Mouse (Mus musculus) embryonic facial prominence, embryonic 14.5 days (tissue): ENCODE measurements around the gene Trir. TPM values are rescaled to one million over a fixed set of nuclear protein-coding genes. Genes with fewer than 3 reads are reported as not detected.

ENCODE experiments used
- ATAC-seq: fragments of 200-750 bp; cut with Nextera tagmentation; 2 replicates; pipeline ENCODE4 v1.8.0; 2017; ENCODE audit warnings: low read depth, moderate number of reproducible peaks, moderate TSS enrichment
- DNase-seq: peaks from one replicate; pipeline ENCODE4 v3.0.0-alpha.2; 2015; ENCODE audit warnings: low spot score
- H3K27ac ChIP-seq: fragments of 300-500 bp; sonication (generic); replicated peaks from 2 replicates; pipeline ENCODE4 v1.5.1; 2014; ENCODE audit warnings: low read depth, mild to moderate bottlenecking, low read length, moderate library complexity
- H3K27me3 ChIP-seq: fragments of 300-500 bp; sonication (generic); replicated peaks from 2 replicates; pipeline ENCODE4 v1.6.1; 2014; ENCODE audit warnings: low read length; ENCODE audit not compliant: control insufficient read depth, insufficient read depth
- H3K36me3 ChIP-seq: fragments of 300-500 bp; sonication (generic); 2 replicates; pipeline ENCODE4 v1.6.1; 2014; ENCODE audit warnings: low read length, mixed read lengths; ENCODE audit not compliant: control insufficient read depth, insufficient read depth
- H3K4me1 ChIP-seq: fragments of 300-500 bp; sonication (generic); 2 replicates; pipeline ENCODE4 v1.6.1; 2014; ENCODE audit warnings: antibody characterized with exemption, low read length; ENCODE audit not compliant: control insufficient read depth, insufficient read depth
- H3K4me2 ChIP-seq: fragments of 300-500 bp; sonication (generic); 2 replicates; pipeline ENCODE4 v1.6.1; 2014; ENCODE audit warnings: low read depth, mild to moderate bottlenecking, low read length, moderate library complexity, mixed read lengths
- H3K4me3 ChIP-seq: fragments of 300-500 bp; sonication (generic); 2 replicates; pipeline ENCODE4 v1.5.1; 2014; ENCODE audit warnings: low read depth, mild to moderate bottlenecking, low read length
- H3K9ac ChIP-seq: fragments of 300-500 bp; sonication (generic); 2 replicates; pipeline ENCODE4 v1.6.1; 2014; ENCODE audit warnings: low read depth, mild to moderate bottlenecking, low read length, moderate library complexity, mixed read lengths
- H3K9me3 ChIP-seq: fragments of 300-500 bp; sonication (generic); 2 replicates; pipeline ENCODE4 v1.6.1; 2016; ENCODE audit warnings: low read length; ENCODE audit not compliant: control insufficient read depth
- WGBS: fragments of 180-500 bp; shearing (Covaris S2); extraction: QIAGEN DNeasy Blood & Tissue Kit; methylation state at CpG from one replicate; pipeline ENCODE4 v1.1.7; 2014; 5-methylcytosine and 5-hydroxymethylcytosine counted together
- polyA plus RNA-seq: library from polyadenylated mRNA; unstranded; fragments of >200 nt; fragmentation: Nextera tagmentation; extraction: Ambion mirVana; gene quantifications from 2 replicates; pipeline ENCODE4 v1.2.1, GENCODE M21; 2014

Trir gene
- polyA plus RNA-seq, 1 experiment from 2014 or later, result 127 TPM

DNA sequence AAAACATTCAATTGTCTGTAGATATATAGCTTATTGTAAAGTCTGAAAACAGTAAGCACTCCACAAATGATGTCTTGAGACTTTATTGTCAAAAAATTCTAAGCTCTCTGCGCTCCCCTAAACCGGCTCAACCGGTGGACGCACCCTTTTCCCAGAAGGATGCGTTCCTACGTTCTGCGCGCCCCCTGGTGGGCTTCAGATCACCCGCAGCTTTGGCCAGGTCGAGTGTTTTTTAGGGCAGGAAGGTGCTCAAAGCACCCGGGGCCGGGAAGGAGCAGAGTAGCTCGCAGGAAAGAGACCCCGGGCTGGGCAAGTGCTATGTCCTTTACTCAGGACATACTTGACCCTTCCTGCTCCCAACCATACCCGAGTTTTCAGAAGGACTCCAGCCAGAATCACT is 36.8 kb upstream of the Trir start:
- peak; percentile 95 for DNase-seq
- WGBS, result under 1% methylated on average over 15 of the region's 15 CpGs
- H3K9ac ChIP-seq, result peak overlapping the region; percentile 72
- no peaks in the 10 kb centered on the region for H3K9me3 ChIP-seq
- peak overlapping the region; percentile 97 for H3K4me2 ChIP-seq
- H3K27ac ChIP-seq, result peak overlapping the region; percentile 79
- peak overlapping the region; percentile 73 for H3K4me3 ChIP-seq
- H3K4me1 ChIP-seq, result peaks cover 16% of the 10 kb centered on the region
- H3K27me3 ChIP-seq, result no peaks in the 10 kb centered on the region
- peaks cover 2% of the 10 kb centered on the region; the same call in 1 of the 2 replicates for H3K36me3 ChIP-seq
- peak; percentile 76 for ATAC-seq

GRCm38 (mm10) chr8:84990349-84990748 is 36.3 kb upstream of the Trir start, which contains the start of gene Hook2:
Gene Hook2 (plus strand): TSS chr8:84990603.
- H3K9me3 ChIP-seq, result no peaks in the 10 kb centered on the region
- H3K36me3 ChIP-seq, result peaks cover 7% of the 10 kb centered on the region; the same call in 1 of the 2 replicates
- WGBS, result 1% methylated on average over 14 of the region's 28 CpGs
- H3K27me3 ChIP-seq, result no peaks in the 10 kb centered on the region; the same call in 1 of the 2 replicates
- ATAC-seq (peak; percentile 94), DNase-seq (peak; percentile 99)
- H3K9ac ChIP-seq, result peak within 1 kb of the TSS; percentile 75
- H3K27ac ChIP-seq, result peak within 1 kb of the TSS; percentile 79
- peak within 1 kb of the TSS; percentile 73 for H3K4me3 ChIP-seq
- H3K4me1 ChIP-seq, result peaks cover 11% of the 10 kb centered on the region
- H3K4me2 ChIP-seq, result peak within 1 kb of the TSS; percentile 97

- H3K9me3 ChIP-seq, result no peaks in the 10 kb centered on the region
- WGBS, result 2% methylated on average over 15 of the region's 15 CpGs
- H3K27ac ChIP-seq, result peak overlapping the region; percentile 79
- peak overlapping the region; percentile 97 for H3K4me2 ChIP-seq
- peak; percentile 47 for ATAC-seq
- peaks cover 7% of the 10 kb centered on the region; the same call in 1 of the 2 replicates for H3K36me3 ChIP-seq
- H3K4me3 ChIP-seq, result peak overlapping the region; percentile 73
- DNase-seq, result peak; percentile 92
- H3K27me3 ChIP-seq, result no peaks in the 10 kb centered on the region; the same call in 1 of the 2 replicates
- peak overlapping the region; percentile 75 for H3K9ac ChIP-seq
- H3K4me1 ChIP-seq, result peaks cover 7% of the 10 kb centered on the region; the same call in 1 of the 2 replicates
Measured at GRCm38 (mm10) chr8:84990836-84991235, 35.8 kb upstream of the Trir start.

- H3K27me3 ChIP-seq, result no peaks in the 10 kb centered on the region; the same call in 1 of the 2 replicates
- no peaks in the 10 kb centered on the region for H3K9me3 ChIP-seq
- no peak for DNase-seq
- 95% methylated on average over 9 of the region's 9 CpGs for WGBS
- no peak overlapping the region for H3K4me2 ChIP-seq
- H3K27ac ChIP-seq, result no peak overlapping the region
- peaks cover 15% of the 10 kb centered on the region; the same call in 1 of the 2 replicates for H3K36me3 ChIP-seq
- no peak overlapping the region for H3K4me3 ChIP-seq
- peaks cover 10% of the 10 kb centered on the region; the same call in 1 of the 2 replicates for H3K4me1 ChIP-seq
- no peak for ATAC-seq
- H3K9ac ChIP-seq, result no peak overlapping the region
Measured at GRCm38 (mm10) chr8:84994375-84994774, 32.2 kb upstream of the Trir start.

DNA sequence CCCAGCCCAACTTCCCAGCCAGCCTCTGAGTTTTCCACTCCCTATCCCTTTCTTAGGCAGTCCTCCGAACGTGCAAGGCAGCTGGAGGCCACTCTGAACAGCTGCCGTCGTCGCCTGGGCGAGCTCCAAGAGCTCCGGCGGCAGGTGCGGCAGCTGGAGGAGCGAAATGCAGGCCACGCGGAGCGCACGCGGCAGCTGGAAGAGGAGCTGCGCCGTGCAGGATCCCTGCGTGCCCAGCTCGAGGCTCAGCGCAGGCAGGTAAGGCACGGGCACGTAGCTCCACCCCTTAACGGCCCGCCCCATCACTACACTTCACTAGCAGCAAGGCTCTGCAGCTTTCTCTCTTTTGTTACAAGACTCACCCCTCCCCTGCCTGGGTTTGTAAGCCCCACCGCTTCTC is 30.9 kb upstream of the Trir start:
- ATAC-seq, result peak; percentile 16; the same call in 1 of the 2 replicates
- H3K4me3 ChIP-seq, result no peak overlapping the region
- H3K27me3 ChIP-seq, result no peaks in the 10 kb centered on the region; the same call in 1 of the 2 replicates
- H3K36me3 ChIP-seq, result peaks cover 15% of the 10 kb centered on the region; the same call in 1 of the 2 replicates
- peak; percentile 72 for DNase-seq
- no peak overlapping the region for H3K27ac ChIP-seq
- no peak overlapping the region for H3K9ac ChIP-seq
- 24% methylated on average over 23 of the region's 25 CpGs for WGBS
- no peak overlapping the region for H3K4me2 ChIP-seq
- H3K4me1 ChIP-seq, result peaks cover 10% of the 10 kb centered on the region; the same call in 1 of the 2 replicates
- H3K9me3 ChIP-seq, result no peaks in the 10 kb centered on the region

- H3K4me2 ChIP-seq, result no peak overlapping the region
- ATAC-seq (no peak), DNase-seq (no peak)
- no peak overlapping the region for H3K27ac ChIP-seq
- peaks cover 15% of the 10 kb centered on the region; the same call in 1 of the 2 replicates for H3K36me3 ChIP-seq
- H3K9ac ChIP-seq, result no peak overlapping the region
- no peak overlapping the region for H3K4me3 ChIP-seq
- H3K9me3 ChIP-seq, result no peaks in the 10 kb centered on the region
- no peaks in the 10 kb centered on the region; the same call in 1 of the 2 replicates for H3K27me3 ChIP-seq
- 74% methylated on average over 5 of the region's 5 CpGs for WGBS
- peaks cover 3% of the 10 kb centered on the region; the same call in 1 of the 2 replicates for H3K4me1 ChIP-seq
Measured at GRCm38 (mm10) chr8:84996978-84997377, 29.6 kb upstream of the Trir start.

DNA sequence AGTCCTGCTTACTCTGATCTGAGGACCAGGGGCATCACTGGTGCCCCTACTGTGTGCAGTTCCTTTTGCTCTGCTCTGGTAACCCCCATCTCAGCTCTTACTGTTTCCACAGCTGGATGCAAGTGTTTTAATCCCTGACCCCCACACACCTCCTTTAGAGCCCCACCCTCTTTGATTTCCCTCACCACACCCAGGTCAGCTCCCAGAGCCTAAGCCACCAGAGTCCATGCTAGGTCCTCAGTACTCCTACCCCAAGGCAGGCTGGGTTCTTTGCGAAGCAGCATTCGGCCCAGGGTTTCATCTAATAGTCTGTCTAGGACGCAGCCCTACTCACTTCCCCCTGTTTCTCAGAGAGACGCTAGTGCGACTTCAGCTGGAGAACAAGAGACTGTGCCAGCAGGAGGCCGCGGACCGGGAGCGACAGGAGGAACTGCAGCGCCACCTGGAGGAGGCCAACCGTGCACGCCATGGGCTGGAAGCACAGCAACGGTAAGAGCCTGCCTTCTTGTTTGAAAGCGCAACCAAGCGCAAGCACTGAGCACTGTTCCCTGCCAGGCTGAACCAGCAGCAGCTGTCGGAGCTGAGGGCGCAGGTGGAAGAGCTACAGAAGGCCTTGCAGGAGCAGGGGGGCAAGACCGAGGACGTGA is 28.9 kb upstream of the Trir start:
- Histone ChIP-seq H3K9me3 (no peaks in the 10 kb centered on the region), H3K36me3 (peaks cover 15% of the 10 kb centered on the region; the same call in 1 of the 2 replicates), H3K9ac (peak overlapping the region; percentile 6; the same call in 1 of the 2 replicates), H3K4me3 (0 out of 2 replicates have a peak overlapping the region, but pooled peaks have one; percentile 8), H3K4me1 (peaks cover 3% of the 10 kb centered on the region; the same call in 1 of the 2 replicates), H3K4me2 (peak overlapping the region; percentile 29), H3K27ac (no peak overlapping the region), H3K27me3 (no peaks in the 10 kb centered on the region; the same call in 1 of the 2 replicates)
- WGBS, result 10% methylated on average over 19 of the region's 19 CpGs
- DNase-seq (peak; percentile 93), ATAC-seq (peak; percentile 84)

DNA sequence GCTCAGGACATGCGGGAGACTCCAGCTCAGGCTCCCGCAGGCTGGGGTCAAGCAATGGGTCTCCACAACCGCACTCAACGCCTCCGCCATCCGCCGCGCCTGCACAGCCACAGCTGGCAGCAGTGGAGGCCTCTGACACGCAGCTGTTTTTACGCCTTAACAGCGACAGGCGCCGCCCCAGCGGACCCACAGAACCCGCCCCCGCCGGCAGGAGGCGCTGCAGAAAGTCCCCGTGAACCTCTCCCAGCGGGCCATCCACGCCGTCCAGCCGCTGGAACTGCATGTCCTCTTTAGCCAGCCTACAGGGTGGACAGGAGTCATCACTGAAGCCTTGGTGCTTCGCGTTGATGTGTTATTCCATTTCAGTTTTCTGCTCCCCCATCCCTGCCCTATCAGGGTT is 18.9 kb upstream of the Trir start:
- Histone ChIP-seq H3K9ac (no peak overlapping the region), H3K4me2 (no peak overlapping the region), H3K27me3 (peaks cover 38% of the 10 kb centered on the region), H3K9me3 (no peaks in the 10 kb centered on the region), H3K36me3 (no peaks in the 10 kb centered on the region), H3K4me1 (no peaks in the 10 kb centered on the region), H3K4me3 (no peak overlapping the region), H3K27ac (no peak overlapping the region)
- DNase-seq (no peak), ATAC-seq (no peak)
- 16% methylated on average over 18 of the region's 25 CpGs for WGBS
